Mouse (Mus musculus) adrenal gland, postnatal 10 days (tissue): ENCODE measurements around the gene Crocc. TPM values are rescaled to one million over a fixed set of nuclear protein-coding genes. Genes with fewer than 3 reads are reported as not detected.

ENCODE experiments used
- DNase-seq: peaks from one replicate; pipeline ENCODE4 v3.0.0; 2021; ENCODE audit warnings: mixed read lengths
- total RNA-seq, 2 experiments: library from RNA; stranded (reverse); gene quantifications; 2 replicates each; pipeline ENCODE4 v1.2.3; 2021

Gene Crocc
- total RNA-seq, 2 experiments from 2014 or later = 6.7 to 13.2 TPM

GRCm38 (mm10) chr4:141020811-141021613, 39.3 kb downstream of the Crocc start:
- DNase-seq = peak; percentile 64

- no peak for DNase-seq
Measured at GRCm38 (mm10) chr4:141020220-141020619, 40.1 kb downstream of the Crocc start.

GRCm38 (mm10) chr4:141017657-141018436, 42.5 kb downstream of the Crocc start:
- no peak for DNase-seq

GRCm38 (mm10) chr4:141016311-141016710, 44.0 kb downstream of the Crocc start:
- DNase-seq = no peak

GRCm38 (mm10) chr4:141015356-141015755, 45.0 kb downstream of the Crocc start:
- no peak for DNase-seq

- no peak for DNase-seq
Measured at GRCm38 (mm10) chr4:141014856-141015255, 45.5 kb downstream of the Crocc start.

GRCm38 (mm10) chr4:141014114-141014513, 46.2 kb downstream of the Crocc start:
- no peak for DNase-seq

- no peak for DNase-seq
Measured at GRCm38 (mm10) chr4:141012558-141012957, 47.8 kb downstream of the Crocc start.

GRCm38 (mm10) chr4:141011556-141012328, 48.6 kb downstream of the Crocc start:
- DNase-seq = peak; percentile 30

- no peak for DNase-seq
Measured at GRCm38 (mm10) chr4:141010941-141011429, 49.4 kb downstream of the Crocc start.

GRCm38 (mm10) chr4:141010526-141010925, 49.8 kb downstream of the Crocc start:
- no peak for DNase-seq

- no peak for DNase-seq
Measured at GRCm38 (mm10) chr4:141010118-141010517, 50.2 kb downstream of the Crocc start, which contains the start of gene Mfap2. Gene Mfap2, plus strand, starts transcription at chr4:141010418.

GRCm38 (mm10) chr4:141008028-141008427, 52.3 kb downstream of the Crocc start:
- DNase-seq = peak; percentile 74

GRCm38 (mm10) chr4:141005983-141006382, 54.4 kb downstream of the Crocc start:
- peak; percentile 89 for DNase-seq

- DNase-seq = no peak
Measured at GRCm38 (mm10) chr4:140996812-140997211, 63.5 kb downstream of the Crocc start.

- no peak for DNase-seq
Measured at GRCm38 (mm10) chr4:140995811-140996210, 64.5 kb downstream of the Crocc start.

GRCm38 (mm10) chr4:140993846-140994245, 66.5 kb downstream of the Crocc start:
- no peak for DNase-seq

- DNase-seq = no peak
Measured at GRCm38 (mm10) chr4:140992215-140992614, 68.1 kb downstream of the Crocc start.

GRCm38 (mm10) chr4:140989447-140989846, 70.9 kb downstream of the Crocc start:
- no peak for DNase-seq

GRCm38 (mm10) chr4:140988706-140989290, 71.6 kb downstream of the Crocc start:
- no peak for DNase-seq

GRCm38 (mm10) chr4:140987476-140987875, 72.9 kb downstream of the Crocc start:
- DNase-seq = no peak
